Mouse (Mus musculus) liver, embryonic 15.5 days (tissue): ENCODE results near the gene Sarnp. TPM values are rescaled to one million over a fixed set of nuclear protein-coding genes. Genes with fewer than 3 reads are reported as not detected.

Experiments used
- ATAC-seq: fragments of 200-750 bp; cut with Nextera tagmentation; 2 replicates; pipeline ENCODE4 v1.8.0; 2017; ENCODE audit warnings: moderate number of reproducible peaks, mild to moderate bottlenecking, moderate library complexity; ENCODE audit not compliant: insufficient read depth
- H3K27ac ChIP-seq: fragments of 300-500 bp; sonication (generic); replicated peaks from 2 replicates; pipeline ENCODE4 v1.5.1; 2015; ENCODE audit warnings: mild to moderate bottlenecking, inconsistent platforms
- H3K27me3 ChIP-seq: fragments of 300-500 bp; sonication (generic); 2 replicates; pipeline ENCODE4 v1.6.1; 2015; ENCODE audit warnings: mild to moderate bottlenecking, inconsistent platforms
- H3K36me3 ChIP-seq: fragments of 300-500 bp; sonication (generic); replicated peaks from 2 replicates; pipeline ENCODE4 v1.6.1; 2015; ENCODE audit warnings: moderate library complexity, mild to moderate bottlenecking, inconsistent platforms
- H3K4me1 ChIP-seq: fragments of 300-500 bp; sonication (generic); replicated peaks from 2 replicates; pipeline ENCODE4 v1.6.1; 2015; ENCODE audit warnings: inconsistent platforms
- H3K4me2 ChIP-seq: fragments of 300-500 bp; sonication (generic); 2 replicates; pipeline ENCODE4 v1.6.1; 2015; ENCODE audit warnings: moderate library complexity, mild to moderate bottlenecking, inconsistent platforms
- H3K4me3 ChIP-seq: fragments of 300-500 bp; sonication (generic); replicated peaks from 2 replicates; pipeline ENCODE4 v1.5.1; 2015; ENCODE audit warnings: mild to moderate bottlenecking, inconsistent platforms
- H3K9ac ChIP-seq: fragments of 300-500 bp; sonication (generic); 2 replicates; pipeline ENCODE4 v1.6.1; 2015; ENCODE audit warnings: moderate library complexity, mild to moderate bottlenecking, inconsistent platforms
- H3K9me3 ChIP-seq: fragments of 300-500 bp; sonication (generic); replicated peaks from 2 replicates; pipeline ENCODE4 v1.6.1; 2016; ENCODE audit warnings: inconsistent platforms
- WGBS: fragments of 180-500 bp; shearing (Covaris S2); methylation state at CpG from one replicate; pipeline ENCODE4 v1.1.7; 2015; ENCODE audit warnings: mixed read lengths; ENCODE audit not compliant: insufficient replicate concordance; 5-methylcytosine and 5-hydroxymethylcytosine counted together
- polyA plus RNA-seq: library from polyadenylated mRNA; unstranded; fragments of >200 nt; fragmentation: Nextera tagmentation; extraction: Ambion mirVana; gene quantifications from 2 replicates; pipeline ENCODE4 v1.2.1, GENCODE M21; 2015

Gene Sarnp
- polyA plus RNA-seq, 1 experiment from 2014 or later: 99.7 TPM

- Histone ChIP-seq H3K27me3 (peaks cover 24% of the 10 kb centered on the region), H3K4me3 (no peak overlapping the region), H3K9ac (no peak overlapping the region), H3K9me3 (no peaks in the 10 kb centered on the region), H3K4me1 (peaks cover 6% of the 10 kb centered on the region), H3K36me3 (no peaks in the 10 kb centered on the region), H3K4me2 (no peak overlapping the region), H3K27ac (no peak overlapping the region)
- WGBS: 60% methylated on average over 5 of the region's 5 CpGs
- no peak for ATAC-seq
Observed at GRCm38 (mm10) chr10:128904812-128905211, 87.7 kb downstream of the Sarnp start.

GRCm38 (mm10) chr10:128908778-128909448 lies 91.8 kb downstream of the Sarnp start:
- ATAC-seq: no peak
- H3K27ac ChIP-seq: no peak overlapping the region

GRCm38 (mm10) chr10:128909567-128910028 lies 92.5 kb downstream of the Sarnp start:
- H3K36me3 ChIP-seq: 0 out of 2 replicates have a peak, but pooled peaks cover 5% of the 10 kb centered on the region
- H3K9ac ChIP-seq: peak overlapping the region; percentile 53
- H3K27me3 ChIP-seq: peaks cover 56% of the 10 kb centered on the region
- WGBS: 1% methylated on average over 40 of the region's 41 CpGs
- H3K4me3 ChIP-seq: peak overlapping the region; percentile 60
- H3K4me2 ChIP-seq: peak overlapping the region; percentile 69
- peak overlapping the region; percentile 29; the same call in 1 of the 2 replicates for H3K27ac ChIP-seq
- H3K4me1 ChIP-seq: peaks cover 11% of the 10 kb centered on the region; the same call in 1 of the 2 replicates
- no peaks in the 10 kb centered on the region for H3K9me3 ChIP-seq
- peak; percentile 49 for ATAC-seq

More at GRCm38 (mm10) chr10:128908778-128909448, 91.8 kb downstream of the Sarnp start:
- H3K4me2 ChIP-seq: peak overlapping the region; percentile 69
- 0 out of 2 replicates have a peak, but pooled peaks cover under 1% of the 10 kb centered on the region for H3K36me3 ChIP-seq
- H3K9ac ChIP-seq: 0 out of 2 replicates have a peak overlapping the region, but pooled peaks have one; percentile 53
- peaks cover 56% of the 10 kb centered on the region for H3K27me3 ChIP-seq
- WGBS: 53% methylated on average over 13 of the region's 13 CpGs
- H3K4me1 ChIP-seq: peaks cover 11% of the 10 kb centered on the region; the same call in 1 of the 2 replicates
- no peaks in the 10 kb centered on the region for H3K9me3 ChIP-seq
- peak overlapping the region; percentile 60 for H3K4me3 ChIP-seq

- Histone ChIP-seq H3K4me1 (peaks cover 11% of the 10 kb centered on the region; the same call in 1 of the 2 replicates), H3K27ac (peak overlapping the region; percentile 29; the same call in 1 of the 2 replicates), H3K9ac (peak overlapping the region; percentile 53), H3K4me3 (peak overlapping the region; percentile 60), H3K4me2 (peak overlapping the region; percentile 69), H3K9me3 (no peaks in the 10 kb centered on the region), H3K36me3 (0 out of 2 replicates have a peak, but pooled peaks cover 8% of the 10 kb centered on the region), H3K27me3 (peaks cover 56% of the 10 kb centered on the region)
- 2% methylated on average over 66 of the region's 66 CpGs for WGBS
- ATAC-seq: peak; percentile 14; the same call in 1 of the 2 replicates
Observed at GRCm38 (mm10) chr10:128910066-128910841, 93.1 kb downstream of the Sarnp start.

GRCm38 (mm10) chr10:128911430-128911829 lies 94.3 kb downstream of the Sarnp start:
- no peak overlapping the region for H3K9ac ChIP-seq
- H3K4me2 ChIP-seq: peak overlapping the region; percentile 69; the same call in 1 of the 2 replicates
- H3K36me3 ChIP-seq: 0 out of 2 replicates have a peak, but pooled peaks cover 11% of the 10 kb centered on the region
- ATAC-seq: no peak
- H3K27me3 ChIP-seq: peaks cover 56% of the 10 kb centered on the region
- no peaks in the 10 kb centered on the region for H3K9me3 ChIP-seq
- 60% methylated on average over 6 of the region's 6 CpGs for WGBS
- no peak overlapping the region for H3K4me3 ChIP-seq
- no peak overlapping the region for H3K27ac ChIP-seq
- peaks cover 11% of the 10 kb centered on the region; the same call in 1 of the 2 replicates for H3K4me1 ChIP-seq

GRCm38 (mm10) chr10:128912268-128912667 lies 95.1 kb downstream of the Sarnp start:
- H3K27ac ChIP-seq: no peak overlapping the region
- H3K27me3 ChIP-seq: peaks cover 56% of the 10 kb centered on the region
- H3K9ac ChIP-seq: no peak overlapping the region
- no peak overlapping the region for H3K4me2 ChIP-seq
- H3K36me3 ChIP-seq: peaks cover 15% of the 10 kb centered on the region
- H3K4me3 ChIP-seq: no peak overlapping the region
- peaks cover 11% of the 10 kb centered on the region; the same call in 1 of the 2 replicates for H3K4me1 ChIP-seq
- ATAC-seq: no peak
- no peaks in the 10 kb centered on the region for H3K9me3 ChIP-seq
- 56% methylated on average over 4 of the region's 4 CpGs for WGBS

GRCm38 (mm10) chr10:128912791-128913190 lies 95.7 kb downstream of the Sarnp start:
- peaks cover 53% of the 10 kb centered on the region for H3K27me3 ChIP-seq
- 57% methylated on average over 4 of the region's 4 CpGs for WGBS
- H3K4me3 ChIP-seq: no peak overlapping the region
- no peaks in the 10 kb centered on the region for H3K9me3 ChIP-seq
- H3K4me2 ChIP-seq: no peak overlapping the region
- peaks cover 15% of the 10 kb centered on the region for H3K36me3 ChIP-seq
- no peak overlapping the region for H3K9ac ChIP-seq
- no peak for ATAC-seq
- H3K27ac ChIP-seq: no peak overlapping the region
- peaks cover 12% of the 10 kb centered on the region; the same call in 1 of the 2 replicates for H3K4me1 ChIP-seq

- ATAC-seq: no peak
- Histone ChIP-seq H3K4me1 (peaks cover 17% of the 10 kb centered on the region; the same call in 1 of the 2 replicates), H3K9ac (no peak overlapping the region), H3K4me2 (no peak overlapping the region), H3K27ac (no peak overlapping the region), H3K27me3 (peaks cover 48% of the 10 kb centered on the region), H3K4me3 (no peak overlapping the region), H3K9me3 (no peaks in the 10 kb centered on the region), H3K36me3 (peaks cover 15% of the 10 kb centered on the region)
- 17% methylated on average over 5 of the region's 5 CpGs for WGBS
Observed at GRCm38 (mm10) chr10:128913219-128913618, 96.1 kb downstream of the Sarnp start.

- no peak overlapping the region for H3K4me2 ChIP-seq
- 78% methylated on average over 12 of the region's 12 CpGs for whole genome bisulfite sequencing
- peaks cover 44% of the 10 kb centered on the region for H3K27me3 ChIP-seq
- H3K27ac ChIP-seq: no peak overlapping the region
- H3K36me3 ChIP-seq: peaks cover 15% of the 10 kb centered on the region
- no peak overlapping the region for H3K4me3 ChIP-seq
- no peaks in the 10 kb centered on the region for H3K9me3 ChIP-seq
- ATAC-seq: no peak
- H3K9ac ChIP-seq: no peak overlapping the region
- H3K4me1 ChIP-seq: peaks cover 17% of the 10 kb centered on the region; the same call in 1 of the 2 replicates
Observed at GRCm38 (mm10) chr10:128913696-128914095, 96.6 kb downstream of the Sarnp start.

GRCm38 (mm10) chr10:128915550-128915949 lies 98.4 kb downstream of the Sarnp start:
- H3K4me3 ChIP-seq: no peak overlapping the region
- H3K4me2 ChIP-seq: no peak overlapping the region
- WGBS: 64% methylated on average over 2 of the region's 2 CpGs
- no peak overlapping the region for H3K27ac ChIP-seq
- peaks cover 20% of the 10 kb centered on the region for H3K4me1 ChIP-seq
- no peaks in the 10 kb centered on the region for H3K9me3 ChIP-seq
- peaks cover 15% of the 10 kb centered on the region for H3K36me3 ChIP-seq
- ATAC-seq: no peak
- peaks cover 25% of the 10 kb centered on the region for H3K27me3 ChIP-seq
- no peak overlapping the region for H3K9ac ChIP-seq

- Histone ChIP-seq H3K4me3 (no peak overlapping the region), H3K4me2 (no peak overlapping the region), H3K27me3 (peaks cover 14% of the 10 kb centered on the region; the same call in 1 of the 2 replicates), H3K36me3 (peaks cover 15% of the 10 kb centered on the region), H3K27ac (no peak overlapping the region), H3K9ac (no peak overlapping the region), H3K4me1 (peaks cover 30% of the 10 kb centered on the region), H3K9me3 (no peaks in the 10 kb centered on the region)
- 74% methylated on average over 3 of the region's 3 CpGs for WGBS
- ATAC-seq: no peak
Observed at GRCm38 (mm10) chr10:128916665-128917064, 99.5 kb downstream of the Sarnp start.
